Mouse (Mus musculus): Measurements from ENCODE around the gene Ate1.
"Not testable (repeated sequence)": the region's sequence is repeated elsewhere in the genome, so short reads cannot be mapped to it uniquely, and the experiment has no call there.

Gene Ate1

GRCm38 (mm10) chr7:130520812-130521422 lies 748 bp upstream of the Ate1 start:
- DNase-seq: no peak

- DNase-seq: peak; percentile 99
Measured at GRCm38 (mm10) chr7:130519096-130520048, 797 bp downstream of the Ate1 start.

- DNase-seq: no peak
Measured at GRCm38 (mm10) chr7:130518213-130519095, 1.7 kb downstream of the Ate1 start.

- no peak for DNase-seq
Measured at GRCm38 (mm10) chr7:130510243-130510642, 9.9 kb downstream of the Ate1 start.

GRCm38 (mm10) chr7:130503006-130503405 lies 17.2 kb downstream of the Ate1 start:
- no peak for DNase-seq

GRCm38 (mm10) chr7:130501499-130501898 lies 18.7 kb downstream of the Ate1 start:
- no peak for DNase-seq

- DNase-seq: no peak
Measured at GRCm38 (mm10) chr7:130493346-130493745, 26.8 kb downstream of the Ate1 start.

- no peak for DNase-seq
Measured at GRCm38 (mm10) chr7:130492026-130492425, 28.1 kb downstream of the Ate1 start.

GRCm38 (mm10) chr7:130479003-130479402 lies 41.2 kb downstream of the Ate1 start:
- not testable (repeated sequence) for DNase-seq

- peak; percentile 62 for DNase-seq
Measured at GRCm38 (mm10) chr7:130475970-130476369, 44.2 kb downstream of the Ate1 start.

GRCm38 (mm10) chr7:130473881-130474280 lies 46.3 kb downstream of the Ate1 start:
- DNase-seq: no peak

- DNase-seq: peak; percentile 74
Measured at GRCm38 (mm10) chr7:130472683-130473082, 47.5 kb downstream of the Ate1 start.

- no peak for DNase-seq
Measured at GRCm38 (mm10) chr7:130471045-130471444, 49.1 kb downstream of the Ate1 start.

GRCm38 (mm10) chr7:130455587-130456246 lies 64.5 kb downstream of the Ate1 start:
- no peak for DNase-seq

- no peak for DNase-seq
Measured at GRCm38 (mm10) chr7:130454226-130454625, 65.9 kb downstream of the Ate1 start.

GRCm38 (mm10) chr7:130435776-130436175 lies 84.4 kb downstream of the Ate1 start:
- no peak for DNase-seq

- DNase-seq: no peak
Measured at GRCm38 (mm10) chr7:130432141-130432540, 88.0 kb downstream of the Ate1 start.

- DNase-seq: peak; percentile 1
Measured at GRCm38 (mm10) chr7:130426586-130426985, 93.6 kb downstream of the Ate1 start.

- DNase-seq: no peak
Measured at GRCm38 (mm10) chr7:130425991-130426390, 94.2 kb downstream of the Ate1 start.

GRCm38 (mm10) chr7:130419961-130420360 lies 100.2 kb downstream of the Ate1 start:
- DNase-seq: no peak

GRCm38 (mm10) chr7:130407622-130408021 lies 112.5 kb downstream of the Ate1 start:
- DNase-seq: no peak

GRCm38 (mm10) chr7:130403346-130403745 lies 116.8 kb downstream of the Ate1 start:
- DNase-seq: peak; percentile 24

All from retina, postnatal 1 day (tissue).